Mouse (Mus musculus) CD8-positive naive resting alpha-beta T cell, adult 2 months (primary cell): ENCODE data around the gene Inppl1.

ENCODE experiments used
- DNase-seq, 2 experiments: peaks; one replicate each; pipeline ENCODE4 v3.0.0; 2022; ENCODE audit warnings: low read depth in 2 of 2, low spot score in 2 of 2

Inppl1 gene

DNA sequence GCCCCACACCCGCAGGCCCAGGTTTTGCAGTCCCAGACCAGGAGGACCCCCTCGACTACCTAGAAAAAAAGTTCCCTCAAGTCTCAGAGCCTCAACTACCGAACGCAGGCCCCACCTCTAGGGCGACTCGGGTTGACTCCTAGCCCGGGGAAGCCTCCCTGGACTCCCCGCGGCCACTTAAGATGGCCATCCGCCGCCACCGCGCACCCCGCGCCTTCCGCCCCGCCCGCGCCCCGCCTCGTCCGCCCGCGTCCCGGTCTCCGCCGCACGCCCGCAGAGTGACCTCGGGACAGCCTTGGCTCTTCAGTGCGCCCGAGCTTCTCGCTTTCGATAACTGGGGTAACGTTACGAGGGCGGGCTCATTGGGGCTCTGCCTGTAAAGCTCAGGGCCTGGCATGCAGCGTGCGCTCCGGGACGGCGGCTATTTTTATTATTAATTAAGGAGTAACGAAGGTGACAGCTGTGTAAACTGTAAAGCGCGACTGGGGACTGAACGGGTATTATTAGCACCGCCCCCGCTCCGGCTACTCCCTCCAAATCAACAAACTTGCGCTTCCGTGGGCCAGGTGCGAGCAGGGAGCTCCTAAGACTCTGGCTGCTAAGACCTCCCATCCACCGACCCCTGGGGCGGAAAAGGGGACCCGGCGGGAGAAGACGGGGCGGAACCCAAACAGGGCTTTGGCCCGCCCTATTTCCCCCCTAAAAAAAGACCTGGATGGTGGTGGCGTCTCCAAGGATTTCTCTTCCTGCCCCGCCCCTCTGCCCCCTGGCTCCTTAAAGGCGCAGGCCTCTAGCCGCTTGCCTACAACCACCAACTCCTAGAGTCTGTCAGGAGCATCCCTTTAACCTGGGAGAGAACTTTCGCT is at the start of gene Inppl1:
Gene Inppl1, minus strand, starts transcription at position 624 of the 866 bp plus-strand sequence.
- DNase-seq, result no peak

DNA sequence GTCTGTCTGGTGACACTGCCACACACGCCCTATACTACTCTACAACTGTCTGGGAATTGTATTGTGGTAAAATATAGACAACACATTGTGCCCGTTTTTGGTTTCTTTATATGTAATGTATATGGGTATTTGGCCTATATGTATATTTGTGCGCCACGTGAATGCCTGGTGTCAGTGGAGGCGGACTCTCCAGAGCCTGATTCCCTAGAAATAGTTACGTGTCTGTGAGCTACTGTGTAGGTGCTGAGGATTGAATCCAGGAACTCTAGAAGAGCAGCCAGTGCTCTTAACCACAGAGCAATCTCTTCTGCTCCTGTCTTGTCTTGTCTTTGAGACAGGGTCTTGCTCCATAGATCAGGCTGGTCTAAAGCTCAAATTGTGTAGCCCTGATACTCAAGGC is 48.2 kb upstream of the Inppl1 start:
- no peak for DNase-seq

DNA sequence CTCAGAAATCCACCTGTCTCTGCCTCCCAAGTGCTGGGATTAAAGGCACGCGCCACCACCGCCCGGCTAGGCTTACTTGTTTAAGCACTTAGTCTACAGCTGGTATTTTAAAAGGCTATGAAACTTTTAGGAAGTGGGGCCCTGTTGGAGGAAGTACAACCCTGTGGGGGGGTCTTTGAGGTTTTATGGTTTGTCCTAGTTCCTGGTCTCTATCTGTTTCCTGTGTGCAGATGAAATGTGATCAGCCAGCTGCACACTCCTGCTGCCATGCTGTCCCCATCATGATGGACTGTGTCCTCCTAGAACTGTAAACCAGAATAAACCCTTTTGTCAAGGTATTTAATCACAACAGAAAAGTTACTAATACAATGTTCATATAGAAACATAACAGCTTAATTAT is 46.1 kb upstream of the Inppl1 start:
- no peak for DNase-seq

DNA sequence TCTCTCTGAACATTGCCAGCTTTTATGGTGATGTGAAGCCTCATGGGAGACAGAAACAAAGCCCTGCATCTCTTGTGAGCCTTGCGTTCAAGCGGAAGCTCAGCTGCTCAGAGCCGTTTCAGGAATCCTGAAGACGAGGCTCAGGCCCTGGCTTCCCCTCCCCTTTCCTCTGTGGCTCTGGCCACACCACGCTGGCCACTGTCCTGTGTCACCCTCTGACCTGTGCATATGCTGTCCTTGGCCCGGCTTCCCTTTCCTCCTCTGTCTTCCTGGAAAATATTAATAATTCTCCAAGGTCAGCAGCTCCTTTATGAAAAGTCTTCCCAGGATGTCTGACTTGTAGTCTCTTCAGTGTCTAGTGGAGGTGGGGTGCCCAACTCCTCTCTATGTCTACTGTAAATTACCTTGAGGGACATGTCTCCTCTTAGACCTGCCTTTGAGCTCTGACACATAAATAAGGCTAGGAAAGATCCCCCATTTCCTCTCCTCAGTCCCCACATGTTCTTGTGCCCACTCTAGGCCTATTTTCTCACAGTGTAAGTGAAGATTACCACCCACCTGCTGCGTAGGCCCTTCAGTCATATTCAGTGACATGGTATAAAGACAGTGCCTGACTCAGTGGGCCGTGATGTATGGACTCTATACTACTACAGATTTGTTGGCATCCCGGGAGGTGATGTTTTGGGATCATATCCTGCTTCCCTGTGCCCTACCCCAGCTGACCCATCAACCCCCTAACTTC is 44.6 kb upstream of the Inppl1 start:
- DNase-seq, result no peak

DNA sequence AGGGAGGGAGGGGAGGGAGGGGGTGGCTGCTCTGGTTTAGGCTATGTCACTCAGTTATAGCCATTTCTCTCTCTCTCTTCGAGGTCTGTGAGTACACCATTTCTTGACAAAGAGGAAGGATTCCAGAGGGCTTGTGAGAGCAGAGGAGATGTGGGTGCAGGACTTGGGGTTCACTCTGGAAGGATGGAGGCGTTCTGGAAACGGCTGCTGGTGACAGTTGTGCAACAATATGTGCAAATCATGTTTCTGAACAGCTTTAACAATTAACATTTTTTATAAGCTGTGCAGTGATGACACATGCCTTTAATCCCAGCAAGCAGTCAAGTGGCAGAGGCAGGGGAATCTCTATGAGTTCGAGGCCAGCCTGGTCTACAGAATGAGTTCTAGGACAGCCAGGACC is 42.8 kb upstream of the Inppl1 start:
- DNase-seq, result no peak

DNA sequence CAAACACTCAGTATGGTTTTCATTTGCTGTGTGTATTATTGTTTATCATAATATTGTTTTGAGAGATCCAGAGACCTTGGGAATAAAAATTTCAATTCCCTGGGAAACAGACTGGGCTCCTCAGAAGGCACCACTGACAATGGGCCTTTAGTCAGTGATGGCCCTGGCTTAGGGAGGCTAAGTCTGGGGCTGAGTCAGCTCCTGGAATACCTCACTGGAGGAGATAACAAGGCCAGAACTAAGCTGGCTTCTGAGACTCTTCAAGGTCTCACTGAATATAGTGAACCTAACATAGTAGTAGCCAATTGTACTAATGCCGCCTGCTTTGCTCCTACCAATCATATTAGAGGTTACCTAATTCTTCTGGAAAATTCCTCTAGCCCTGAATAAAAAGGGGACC is 37.9 kb upstream of the Inppl1 start:
- no peak for DNase-seq

DNA sequence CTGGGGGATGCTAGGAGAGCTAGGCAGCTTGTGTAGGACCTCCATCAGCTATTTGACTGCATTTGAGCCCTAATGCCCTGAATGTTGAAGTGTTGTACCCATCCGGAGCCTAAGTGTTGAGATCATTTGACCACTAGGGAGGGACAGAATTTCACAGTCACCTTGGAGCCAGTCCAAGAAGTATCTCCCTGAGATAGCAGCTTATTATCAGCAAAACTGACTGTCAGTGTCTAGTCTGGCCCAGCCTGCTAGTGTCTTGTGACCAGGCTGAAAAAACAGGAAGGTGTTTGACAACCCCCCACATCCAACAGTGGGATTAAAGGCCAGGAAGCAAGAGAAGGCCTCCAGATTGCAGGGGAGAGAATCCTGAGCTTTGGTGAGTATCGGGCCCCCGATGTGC is 33.3 kb upstream of the Inppl1 start:
- no peak for DNase-seq

DNA sequence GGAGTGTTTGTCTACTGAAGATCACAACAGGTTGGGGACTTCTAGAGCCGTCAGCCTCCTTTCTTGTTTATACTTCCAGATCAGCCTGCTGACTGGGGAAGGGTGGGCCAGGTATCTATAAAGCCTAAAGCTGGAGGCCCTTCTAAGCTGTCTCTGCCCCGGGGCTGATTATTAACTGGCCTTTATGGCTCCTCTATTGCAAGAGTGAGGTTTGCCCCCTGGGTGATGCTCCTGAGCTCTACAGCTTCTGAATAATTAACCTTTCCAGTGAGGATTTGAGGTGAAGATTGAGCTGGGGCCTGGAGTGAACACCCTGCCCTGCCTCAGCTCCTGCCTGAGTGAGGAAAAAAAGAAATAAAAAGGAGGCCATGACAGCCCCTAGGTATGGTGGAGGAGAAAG is 32.6 kb upstream of the Inppl1 start, which contains the start of gene Folr1:
Gene Folr1, minus strand, starts transcription at position 160 of the 400 bp plus-strand sequence.
- no peak for DNase-seq

DNA sequence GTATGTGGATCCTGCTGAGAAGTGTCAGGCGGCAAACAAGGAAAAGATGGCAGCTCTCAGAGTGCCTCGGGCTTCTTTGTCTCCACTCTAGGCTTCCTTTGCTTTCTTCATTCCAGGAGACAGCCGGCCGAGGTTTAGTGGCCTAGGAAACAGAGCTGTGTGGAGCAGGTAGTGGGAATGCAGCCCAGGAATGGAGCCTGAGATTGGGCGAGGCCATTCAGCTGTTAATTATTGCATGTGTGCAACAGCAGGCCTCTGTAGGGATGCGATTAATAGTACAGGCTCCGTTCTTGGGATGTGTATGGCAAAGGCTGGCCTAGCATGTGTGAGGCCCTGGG is 31.1 kb upstream of the Inppl1 start:
- no peak for DNase-seq

DNA sequence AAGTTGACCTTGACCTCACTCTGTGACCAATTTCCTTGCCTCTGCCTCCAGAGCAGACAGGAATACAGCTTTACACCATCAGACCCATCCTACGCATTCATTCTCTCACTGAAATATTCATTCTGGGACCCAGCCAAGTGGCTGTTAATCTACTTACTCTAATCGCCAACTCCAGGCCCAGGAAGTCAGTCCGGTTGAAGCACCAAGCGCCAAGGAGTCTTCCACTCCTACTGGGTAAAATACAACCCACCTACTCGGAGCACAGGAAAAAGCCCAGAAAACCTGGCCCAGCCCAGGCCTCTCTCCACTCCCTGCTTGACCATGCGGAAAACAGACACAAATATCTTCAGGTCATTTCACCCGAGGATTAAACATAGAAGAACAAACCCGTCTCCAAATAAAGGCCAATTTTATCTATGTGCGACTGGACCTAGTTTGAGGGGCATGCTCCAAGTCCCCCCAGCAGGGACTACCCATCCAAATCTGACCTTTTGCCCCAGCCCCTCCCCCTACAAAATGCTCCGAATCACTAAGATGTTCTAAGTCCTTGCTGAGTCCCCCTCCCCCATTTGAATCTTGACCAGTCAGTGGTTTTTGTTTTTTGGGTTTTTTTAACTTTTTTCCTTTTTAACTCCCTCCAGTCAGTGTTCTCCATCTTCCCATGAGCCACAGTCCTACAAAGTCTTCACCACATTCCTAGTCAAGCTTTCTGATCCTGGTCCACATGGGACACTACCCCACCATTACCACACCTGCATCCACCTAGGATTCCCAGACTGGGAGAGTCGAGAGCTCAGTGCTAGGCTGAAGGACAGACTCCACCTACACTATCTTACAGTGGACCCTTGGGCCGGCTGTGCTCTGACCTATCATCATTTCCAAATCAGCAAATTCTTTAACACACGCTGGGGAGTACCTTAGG is 30.5 kb upstream of the Inppl1 start:
- DNase-seq, result no peak

DNA sequence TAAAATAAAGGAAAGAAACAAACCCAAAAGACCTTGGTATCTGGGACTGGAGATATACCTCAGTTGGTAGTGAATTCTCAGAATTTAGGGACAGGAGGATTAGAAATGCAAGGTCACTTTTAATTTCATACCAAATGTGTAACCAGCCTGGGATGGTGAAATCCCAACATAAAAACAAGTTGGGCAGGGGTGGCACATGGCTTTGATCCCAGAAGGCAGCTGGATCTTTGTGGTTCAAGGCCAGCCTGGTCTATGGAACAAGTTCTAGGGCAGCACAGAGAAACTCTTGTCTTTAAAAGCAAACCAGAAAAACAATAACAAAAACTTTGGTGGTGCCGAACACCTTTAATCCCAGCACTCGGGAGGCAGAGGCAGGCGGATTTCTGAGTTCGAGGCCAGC is 29.5 kb upstream of the Inppl1 start:
- DNase-seq, result no peak

DNA sequence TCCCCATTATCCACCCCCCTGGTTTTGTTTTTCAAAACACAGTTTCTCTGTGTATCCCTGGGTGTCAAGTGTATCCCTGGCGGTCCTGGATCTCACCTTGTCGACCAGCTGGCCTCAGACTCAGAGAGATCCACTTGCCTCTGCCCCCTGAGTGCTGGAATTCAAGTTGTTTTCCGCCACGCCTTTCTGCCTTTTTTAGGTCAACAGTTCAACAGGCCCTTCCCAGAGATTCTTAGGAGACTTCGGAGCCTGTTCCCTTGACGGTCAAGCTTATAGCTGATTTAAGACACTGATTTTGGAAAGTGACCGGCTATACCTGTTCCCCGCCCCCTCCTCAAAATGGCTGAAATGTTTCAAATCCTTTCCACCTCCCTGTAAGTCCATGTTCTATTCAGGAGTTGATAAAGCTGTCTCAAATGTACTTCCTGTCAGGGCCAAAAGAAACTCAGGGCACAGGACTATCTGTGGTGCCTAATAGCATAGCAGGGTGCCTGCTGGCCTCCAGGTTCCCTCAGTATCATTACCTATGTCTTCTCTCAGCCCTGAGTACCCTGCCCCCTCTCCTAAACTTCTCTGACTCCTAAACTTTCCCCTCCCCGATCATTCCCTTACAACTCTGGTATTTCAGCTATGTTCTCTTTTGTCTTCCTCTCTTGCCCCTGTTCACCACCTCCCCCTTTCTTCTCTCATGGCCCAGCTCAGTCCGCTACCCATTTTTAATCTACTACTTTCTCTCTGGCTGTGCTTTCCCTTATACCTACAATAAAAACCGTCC is 28.6 kb upstream of the Inppl1 start:
- DNase-seq, result no peak

DNA sequence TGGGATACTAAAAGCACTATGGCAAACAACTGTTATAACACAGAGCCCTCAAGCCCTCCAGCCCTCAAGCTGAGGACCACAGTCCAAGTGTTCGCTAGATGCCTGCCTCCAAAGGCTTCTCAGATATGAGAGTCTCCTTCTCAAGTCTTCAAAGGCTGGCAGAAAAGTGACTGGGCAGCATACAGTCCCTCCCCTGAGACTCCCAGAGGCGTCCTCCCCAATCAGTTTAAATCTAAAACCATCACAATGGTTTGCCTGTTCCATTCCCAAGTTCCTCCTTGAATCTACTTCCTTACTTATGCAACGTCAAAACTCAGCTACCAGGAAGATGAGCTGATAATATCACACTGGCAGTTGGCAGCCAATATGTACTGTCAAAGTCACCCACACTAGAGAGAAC is 25.4 kb upstream of the Inppl1 start, which contains the start of gene Anapc15:
Gene Anapc15, plus strand, starts transcription at position 301 of the 400 bp plus-strand sequence.
- no peak for DNase-seq

DNA sequence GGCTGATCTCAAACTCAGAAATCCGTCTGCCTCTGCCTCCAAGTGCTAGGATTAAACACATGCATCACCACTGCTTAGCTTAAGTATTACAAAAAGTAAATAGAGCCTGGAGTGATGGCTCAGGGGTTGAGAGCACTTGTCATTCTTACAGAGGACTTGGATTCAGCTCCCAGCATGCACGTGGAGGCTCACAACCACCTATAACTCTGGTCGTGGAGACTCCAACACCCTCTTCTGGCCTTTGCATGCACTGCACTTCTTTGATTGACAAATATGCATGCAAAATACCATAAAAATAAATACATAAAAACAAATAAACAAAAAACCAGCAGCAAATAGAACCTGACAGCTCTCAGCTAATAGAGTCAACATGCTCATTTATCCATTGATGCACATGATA is 24.3 kb upstream of the Inppl1 start:
- DNase-seq, result no peak

DNA sequence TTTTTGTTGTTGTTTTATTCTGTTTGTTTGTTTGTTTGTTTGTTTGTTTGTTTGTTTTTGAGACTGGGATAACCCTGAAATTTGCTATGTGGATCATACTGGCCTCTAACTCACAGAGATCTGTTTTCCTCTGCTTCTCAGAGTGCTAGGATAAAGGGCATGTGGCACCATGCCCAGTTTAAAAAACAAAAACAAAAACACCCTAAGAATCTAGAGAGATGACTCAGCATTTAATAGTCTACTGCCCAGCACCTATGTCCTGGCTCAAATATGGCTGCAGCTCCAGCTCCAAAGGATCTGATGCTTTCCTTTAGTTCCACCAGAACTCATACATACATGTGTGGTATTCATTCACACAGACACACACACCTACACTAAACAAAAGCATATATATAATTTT is 22.9 kb upstream of the Inppl1 start:
- DNase-seq, result no peak

DNA sequence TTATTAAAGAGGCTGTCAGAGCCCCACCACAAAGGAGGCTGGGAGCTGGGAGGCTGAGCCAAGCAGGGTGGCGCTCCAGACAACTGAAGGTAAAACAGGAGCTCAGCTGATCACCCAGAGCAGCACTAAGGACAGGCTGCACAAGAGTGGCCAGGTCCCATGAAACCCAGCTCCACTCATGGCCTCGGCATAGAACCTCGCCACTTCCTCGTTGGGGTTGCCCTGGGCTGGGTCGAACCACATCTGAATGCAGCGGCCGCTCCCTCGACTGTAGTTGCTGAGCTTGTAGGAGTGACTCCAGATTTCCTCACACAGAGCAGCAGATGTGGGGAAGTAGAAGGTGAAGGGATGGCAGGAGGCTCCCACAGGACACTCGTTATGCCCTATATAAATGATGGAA is 20.3 kb upstream of the Inppl1 start:
- DNase-seq, result no peak

DNA sequence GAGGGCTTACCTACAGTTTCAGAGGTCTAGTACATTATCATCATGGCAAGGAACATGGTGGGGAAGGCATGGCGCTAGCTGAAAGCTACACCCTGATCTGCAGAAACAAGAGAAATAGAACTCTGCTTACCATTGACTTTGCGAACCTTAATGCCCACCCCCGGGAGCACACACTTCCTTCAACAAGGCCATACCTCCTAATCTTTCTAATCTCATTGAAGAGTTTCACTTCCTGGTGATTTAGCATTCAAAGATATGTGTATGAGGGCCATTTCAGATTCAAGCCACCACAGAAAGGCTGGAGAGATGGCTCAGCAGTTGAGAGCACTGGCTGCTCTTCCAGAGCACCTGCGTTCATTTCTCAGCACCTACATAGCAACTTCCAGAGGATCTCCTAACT is 19.1 kb upstream of the Inppl1 start, which contains the start of gene Folr2:
Gene Folr2, minus strand, starts transcription at position 101 of the 400 bp plus-strand sequence.
- no peak for DNase-seq

DNA sequence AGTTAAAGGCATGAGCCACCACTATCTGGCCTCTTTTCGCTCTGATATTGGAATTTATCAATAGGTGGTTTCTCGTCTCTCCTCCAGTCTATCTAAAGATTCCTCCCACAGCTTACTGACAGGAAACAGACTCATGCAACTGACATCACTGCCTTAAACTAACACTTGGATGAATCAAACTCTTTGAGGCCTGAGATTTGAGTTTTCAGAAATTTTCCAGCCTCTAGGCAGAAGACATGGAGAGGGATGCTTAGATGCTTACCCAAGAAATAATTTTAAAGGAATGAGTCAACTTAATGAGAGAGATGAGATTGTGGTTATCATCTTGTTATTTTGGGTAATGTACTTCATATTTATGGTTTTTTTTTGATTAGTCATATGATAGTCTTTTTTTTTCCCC is 15.8 kb upstream of the Inppl1 start:
- DNase-seq, result no peak

DNA sequence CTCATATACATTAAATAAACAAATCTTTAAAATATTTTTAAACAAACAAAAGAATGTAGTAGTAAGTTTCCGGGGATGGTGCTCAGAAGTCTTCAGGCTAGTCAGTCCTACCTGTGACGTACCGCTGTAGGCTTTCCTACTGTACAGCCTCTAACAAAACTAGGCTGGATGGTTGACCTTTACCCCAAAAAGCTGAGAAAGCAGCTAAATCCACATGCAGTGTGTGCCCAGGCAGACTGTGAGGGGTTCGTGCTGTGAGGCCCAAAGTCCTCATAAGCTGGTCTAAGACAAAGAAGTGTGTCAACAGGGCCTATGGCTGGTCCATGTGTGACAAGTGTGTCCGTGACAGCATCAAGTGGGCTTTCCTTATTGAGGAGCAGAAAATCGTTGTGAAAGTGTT is 14.8 kb upstream of the Inppl1 start:
- no peak for DNase-seq

DNA sequence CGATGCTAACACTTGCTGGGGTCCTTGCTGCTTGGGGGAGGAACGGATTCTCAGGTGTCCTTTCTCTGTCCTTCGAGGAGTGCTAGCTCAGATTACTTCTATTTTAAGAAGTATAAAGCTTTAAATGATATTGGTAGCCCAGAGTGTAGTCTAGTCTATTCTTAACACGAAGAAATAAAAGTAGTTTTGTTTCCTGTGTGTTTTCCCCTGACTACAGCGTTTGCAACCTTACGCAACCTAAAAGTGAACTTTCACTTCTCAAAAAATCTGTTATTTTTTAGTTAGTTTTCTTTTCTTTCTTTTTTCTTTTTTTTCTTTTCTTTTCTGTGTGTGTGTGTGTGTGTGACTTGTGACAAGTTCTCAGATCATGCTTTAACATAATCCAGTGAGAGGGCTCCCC is 13.7 kb upstream of the Inppl1 start:
- no peak for DNase-seq

DNA sequence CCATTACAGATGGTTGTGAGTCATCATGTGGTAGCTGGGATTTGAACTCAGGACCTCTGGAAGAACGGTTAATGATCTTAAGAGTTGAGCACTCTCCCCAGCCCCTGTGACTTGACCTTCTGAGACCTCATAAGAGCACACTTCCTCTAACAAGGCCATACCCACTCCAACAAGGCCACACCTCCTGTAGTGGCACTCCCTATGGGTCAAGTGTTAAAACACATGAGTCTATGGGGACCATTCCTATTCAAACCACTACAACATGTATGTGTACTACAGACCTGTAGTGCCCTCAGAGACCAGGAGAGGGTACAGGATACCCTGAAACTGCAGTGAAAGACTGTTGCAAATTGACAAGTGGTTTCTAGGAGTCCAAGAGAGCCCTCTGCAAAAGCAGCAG is 9.9 kb upstream of the Inppl1 start:
- no peak for DNase-seq
